Mouse (Mus musculus) olfactory bulb, adult 2 months (tissue): ENCODE measurements around the gene Dhrs11. TPM values are rescaled to one million over a fixed set of nuclear protein-coding genes. Genes with fewer than 3 reads are reported as not detected.
A peak's percentile ranks its signal among the peaks of the same experiment; 100 is the strongest.
"Not testable (repeated sequence)": the region's sequence is repeated elsewhere in the genome, so short reads cannot be mapped to it uniquely, and the experiment has no call there.

Experiments
- H3K27ac ChIP-seq: fragments of 200-500 bp; 2 replicates; pipeline ENCODE4 v1.5.1; 2012; ENCODE audit warnings: low read depth, low read length; ENCODE audit not compliant: insufficient read depth
- H3K4me1 ChIP-seq: fragments of 200-500 bp; 2 replicates; pipeline ENCODE4 v1.6.1; 2012; ENCODE audit warnings: low read length; ENCODE audit not compliant: control insufficient read depth, insufficient read depth
- H3K4me3 ChIP-seq: fragments of 200-500 bp; 2 replicates; pipeline ENCODE4 v1.5.1; 2012; ENCODE audit warnings: mild to moderate bottlenecking, low read depth, low read length, moderate library complexity; ENCODE audit not compliant: insufficient read depth
- CTCF ChIP-seq: fragments of 200-500 bp; IDR thresholded peaks from 2 replicates; pipeline ENCODE4 v1.5.1; 2012; ENCODE audit warnings: low read depth, mild to moderate bottlenecking, low read length, moderate library complexity; ENCODE audit not compliant: insufficient read depth
- POLR2A ChIP-seq: fragments of 200-500 bp; IDR thresholded peaks from 2 replicates; pipeline ENCODE4 v1.6.1; 2012; ENCODE audit warnings: mild to moderate bottlenecking, low read depth, low read length, moderate library complexity; ENCODE audit not compliant: insufficient read depth
- WGBS: fragments of 180-500 bp; shearing (Covaris S2); methylation state at CpG from one replicate; pipeline ENCODE4 v1.1.7; 2018; 5-methylcytosine and 5-hydroxymethylcytosine counted together
- polyA plus RNA-seq: library from polyadenylated mRNA; stranded (reverse); fragments of >200 nt; gene quantifications from 2 replicates; pipeline ENCODE4 v1.2.4, GENCODE M21; 2012; ENCODE audit warnings: low replicate concordance; ENCODE audit not compliant: missing spikeins, insufficient read depth, insufficient read length

Gene Dhrs11
- polyA plus RNA-seq, 1 experiment, result not detected

GRCm38 (mm10) chr11:84868786-84869259 is 40.0 kb upstream of the Dhrs11 start:
- 5% methylated on average over 7 of the region's 7 CpGs for WGBS
- Histone ChIP-seq H3K4me1 (no peaks in the 10 kb centered on the region), H3K27ac (no peak overlapping the region), H3K4me3 (no peak overlapping the region)
- TF ChIP-seq CTCF (no peak), POLR2A (no peak)

DNA sequence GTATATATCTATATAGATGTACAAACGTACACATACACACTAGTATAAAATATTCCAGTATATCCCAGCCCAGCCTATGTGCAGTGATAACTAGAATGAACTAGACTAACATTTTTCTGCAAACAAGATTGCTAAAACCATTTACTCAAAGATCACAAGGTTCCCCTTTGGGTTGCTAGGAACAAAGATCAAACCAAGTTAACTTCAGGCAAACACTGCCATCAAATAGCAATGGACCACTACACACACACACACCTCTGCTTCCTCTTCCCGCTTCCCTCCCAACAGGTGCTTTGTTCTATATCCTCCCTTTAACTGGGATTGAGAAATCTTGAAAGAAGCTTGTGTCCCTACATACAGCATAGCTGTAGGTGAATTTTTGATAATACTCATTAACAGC is 38.8 kb upstream of the Dhrs11 start:
- H3K4me3 ChIP-seq, result no peak overlapping the region
- TF ChIP-seq CTCF (no peak), POLR2A (no peak)
- H3K27ac ChIP-seq, result no peak overlapping the region
- 80% methylated on average over 2 of the region's 2 CpGs for WGBS
- no peaks in the 10 kb centered on the region for H3K4me1 ChIP-seq

GRCm38 (mm10) chr11:84865268-84865667 is 36.5 kb upstream of the Dhrs11 start:
- WGBS, result 76% methylated on average over 2 of the region's 2 CpGs
- H3K27ac ChIP-seq, result no peak overlapping the region
- H3K4me1 ChIP-seq, result no peaks in the 10 kb centered on the region
- H3K4me3 ChIP-seq, result no peak overlapping the region
- no peak for TF ChIP-seq POLR2A
- no peak for TF ChIP-seq CTCF

- no peaks in the 10 kb centered on the region for H3K4me1 ChIP-seq
- no peak overlapping the region for H3K4me3 ChIP-seq
- TF ChIP-seq POLR2A (no peak), CTCF (no peak)
- 95% methylated on average over 6 of the region's 6 CpGs for WGBS
- no peak overlapping the region for H3K27ac ChIP-seq
These were observed 26.5 kb upstream of the Dhrs11 start for GRCm38 (mm10) chr11:84855285-84855684.

DNA sequence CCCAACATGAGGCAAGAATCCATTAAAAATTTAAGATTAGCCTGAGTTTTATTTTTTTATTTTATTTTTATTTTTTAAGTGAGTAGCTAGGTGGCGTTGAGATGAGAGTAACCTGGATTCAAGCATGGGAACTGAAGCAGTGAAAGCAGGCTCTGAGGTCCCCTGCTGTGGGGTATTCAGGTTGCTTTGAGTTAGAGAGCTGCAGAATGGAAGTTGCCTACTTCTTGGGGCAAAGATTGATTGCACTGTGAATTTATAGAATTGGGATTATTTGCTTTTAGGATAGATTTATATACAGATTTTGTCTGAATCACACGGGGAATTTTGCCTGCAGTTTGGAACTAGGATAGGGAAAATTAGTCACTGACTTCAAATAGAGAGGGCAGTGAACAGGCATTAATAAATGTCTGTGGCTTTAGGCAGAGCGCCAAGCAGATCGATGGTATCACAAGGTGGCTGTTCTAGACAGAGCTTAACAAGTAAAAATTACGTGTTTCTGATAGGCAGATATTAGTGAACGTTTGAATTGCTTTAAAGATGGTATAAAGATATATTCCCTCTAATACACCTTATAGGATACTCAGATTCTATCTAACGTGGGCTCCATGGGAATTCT is 18.8 kb upstream of the Dhrs11 start:
- TF ChIP-seq CTCF, result no peak
- H3K4me1 ChIP-seq, result no peaks in the 10 kb centered on the region
- H3K4me3 ChIP-seq, result no peak overlapping the region
- no peak overlapping the region for H3K27ac ChIP-seq
- WGBS, result 71% methylated on average over 7 of the region's 7 CpGs

DNA sequence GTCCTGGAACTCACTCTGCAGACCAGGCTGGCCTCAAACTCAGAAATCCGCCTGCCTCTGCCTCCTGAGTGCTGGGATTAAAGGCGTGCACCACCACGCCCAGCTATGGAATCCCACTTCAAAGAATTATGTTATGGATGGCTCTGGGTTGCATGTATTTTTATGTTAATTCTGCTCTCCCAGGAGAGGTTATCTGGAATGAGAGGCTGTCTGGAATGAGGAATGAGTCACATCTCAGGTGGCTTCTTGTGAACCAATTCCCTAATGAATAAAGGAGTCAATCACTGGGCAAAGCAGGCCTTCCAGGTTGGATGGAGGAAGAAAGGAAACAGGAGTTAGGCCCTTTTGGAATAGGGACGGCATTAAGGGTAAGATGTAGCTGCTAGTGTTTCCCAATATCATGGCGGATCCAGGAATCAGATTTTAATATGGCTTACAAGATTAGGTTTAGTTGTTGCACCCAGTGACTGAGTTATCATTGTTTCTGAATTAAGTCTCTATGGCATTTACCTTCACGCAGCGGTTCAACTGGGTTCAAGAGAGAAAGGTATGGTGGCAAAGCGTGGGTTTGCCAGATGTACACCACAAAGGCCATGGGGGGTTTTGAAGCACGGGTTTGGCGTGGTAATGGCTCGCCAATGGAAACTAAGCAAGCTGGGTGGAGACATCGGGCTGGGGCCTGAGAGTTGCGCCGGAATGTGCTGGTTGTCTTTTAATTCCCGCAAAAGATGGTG is 18.1 kb upstream of the Dhrs11 start:
- 97% methylated on average over 15 of the region's 15 CpGs for WGBS
- Histone ChIP-seq H3K4me1 (no peaks in the 10 kb centered on the region), H3K27ac (no peak overlapping the region), H3K4me3 (no peak overlapping the region)
- no peak for TF ChIP-seq CTCF
- TF ChIP-seq POLR2A, result no peak

GRCm38 (mm10) chr11:84839330-84839729 is 10.5 kb upstream of the Dhrs11 start:
- WGBS, result 98% methylated on average over 2 of the region's 2 CpGs
- H3K4me3 ChIP-seq, result no peak overlapping the region

GRCm38 (mm10) chr11:84829495-84829894 is 701 bp upstream of the Dhrs11 start:
- 81% methylated on average over 11 of the region's 11 CpGs for WGBS
- Histone ChIP-seq H3K4me3 (0 out of 2 replicates have a peak overlapping the region, but pooled peaks have one; percentile 59), H3K27ac (peak overlapping the region; percentile 65; the same call in 1 of the 2 replicates)
- not testable (repeated sequence) for H3K4me1 ChIP-seq

More at GRCm38 (mm10) chr11:84839330-84839729, 10.5 kb upstream of the Dhrs11 start:
- Histone ChIP-seq H3K4me1 (no peaks in the 10 kb centered on the region), H3K27ac (no peak overlapping the region)
- TF ChIP-seq CTCF (no peak), POLR2A (no peak)

DNA sequence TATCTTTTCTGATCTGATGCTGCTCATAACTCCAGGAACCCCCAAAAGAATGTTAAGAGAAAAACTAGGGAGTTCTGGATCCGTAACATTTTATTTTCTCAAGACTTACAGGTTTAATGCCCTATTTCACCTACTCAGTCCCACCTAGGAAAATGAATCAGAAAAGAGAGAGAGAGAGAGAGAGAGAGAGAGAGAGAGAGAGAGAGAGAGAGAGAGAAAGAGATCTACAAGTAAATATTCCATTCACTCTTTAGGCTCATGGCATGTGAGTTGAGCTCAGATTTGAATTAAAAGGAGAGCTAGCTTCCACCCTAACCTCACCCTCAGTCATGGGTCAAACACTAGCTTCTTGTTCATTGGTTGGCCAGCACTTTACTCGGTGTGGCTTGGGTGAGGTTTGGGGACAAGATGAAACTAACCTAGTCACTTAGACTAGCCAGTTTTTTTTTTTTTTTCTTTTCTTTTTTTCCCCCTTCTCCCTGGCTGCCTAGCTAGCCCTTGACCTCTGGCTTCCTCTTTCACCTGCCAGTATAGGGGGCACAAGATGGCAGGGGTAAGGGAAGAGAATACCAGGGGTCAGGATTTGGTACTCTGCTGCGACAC is 792 bp downstream of the Dhrs11 start:
- Histone ChIP-seq H3K4me3 (no peak overlapping the region), H3K4me1 (peaks cover 9% of the 10 kb centered on the region), H3K27ac (no peak overlapping the region)
- WGBS, result 60% methylated on average over 3 of the region's 3 CpGs
- no peak for TF ChIP-seq POLR2A
